Mouse (Mus musculus) kidney, embryonic 15.5 days (tissue): ENCODE data around the gene Slc11a2. TPM values are rescaled to one million over a fixed set of nuclear protein-coding genes. Genes with fewer than 3 reads are reported as not detected.

Experiments used
- ATAC-seq: fragments of 200-750 bp; cut with Nextera tagmentation; replicated peaks from 2 replicates; pipeline ENCODE4 v1.8.0; 2017; ENCODE audit warnings: moderate TSS enrichment; ENCODE audit not compliant: low FRiP score
- H3K27ac ChIP-seq: fragments of 300-500 bp; sonication (generic); 2 replicates; pipeline ENCODE4 v1.5.1; 2015; ENCODE audit warnings: mild to moderate bottlenecking, inconsistent platforms
- H3K27me3 ChIP-seq: fragments of 300-500 bp; sonication (generic); 2 replicates; pipeline ENCODE4 v1.6.1; 2015; ENCODE audit warnings: inconsistent platforms
- H3K36me3 ChIP-seq: fragments of 300-500 bp; sonication (generic); 2 replicates; pipeline ENCODE4 v1.6.1; 2015; ENCODE audit warnings: inconsistent platforms
- H3K4me1 ChIP-seq: fragments of 300-500 bp; sonication (generic); 2 replicates; pipeline ENCODE4 v1.6.1; 2015; ENCODE audit warnings: inconsistent platforms
- H3K4me2 ChIP-seq: fragments of 300-500 bp; sonication (generic); 2 replicates; pipeline ENCODE4 v1.6.1; 2015; ENCODE audit warnings: moderate library complexity, mild to moderate bottlenecking, inconsistent platforms
- H3K4me3 ChIP-seq: fragments of 300-500 bp; sonication (generic); replicated peaks from 2 replicates; pipeline ENCODE4 v1.5.1; 2015; ENCODE audit warnings: mild to moderate bottlenecking, inconsistent platforms
- H3K9ac ChIP-seq: fragments of 300-500 bp; sonication (generic); 2 replicates; pipeline ENCODE4 v1.6.1; 2015; ENCODE audit warnings: mild to moderate bottlenecking, inconsistent platforms
- H3K9me3 ChIP-seq: fragments of 300-500 bp; sonication (generic); replicated peaks from 2 replicates; pipeline ENCODE4 v1.6.1; 2016; ENCODE audit warnings: inconsistent platforms
- WGBS: fragments of 180-500 bp; shearing (Covaris S2); methylation state at CpG from one replicate; pipeline ENCODE4 v1.1.7; 2015; ENCODE audit warnings: mixed read lengths; 5-methylcytosine and 5-hydroxymethylcytosine counted together
- polyA plus RNA-seq: library from polyadenylated mRNA; unstranded; fragments of >200 nt; fragmentation: Nextera tagmentation; extraction: Ambion mirVana; gene quantifications from 2 replicates; pipeline ENCODE4 v1.2.1, GENCODE M21; 2015

Gene Slc11a2
- polyA plus RNA-seq, 1 experiment from 2014 or later, result 28.2 TPM

DNA sequence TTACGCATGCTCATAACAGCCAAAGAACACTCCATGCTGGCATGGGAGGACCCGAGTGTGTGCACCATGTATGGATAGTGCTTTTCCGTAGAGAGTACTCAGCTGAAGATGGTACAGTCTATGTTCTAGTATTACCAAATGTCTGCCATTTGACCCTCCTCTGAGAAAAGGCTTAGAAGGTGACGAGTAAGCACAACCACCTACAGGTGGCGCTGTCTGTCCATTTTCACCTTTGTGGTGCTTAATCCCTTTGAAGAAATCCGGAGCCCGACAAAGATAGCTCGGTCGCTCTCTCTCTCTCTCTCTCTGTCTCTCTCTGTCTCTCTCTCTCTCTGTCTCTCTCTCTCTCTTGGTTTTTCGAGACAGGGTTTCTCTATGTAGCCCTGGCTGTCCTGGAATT lies 33.2 kb upstream of the Slc11a2 start:
- peaks cover 24% of the 10 kb centered on the region for H3K4me1 ChIP-seq
- no peak overlapping the region for H3K4me2 ChIP-seq
- no peaks in the 10 kb centered on the region for H3K9me3 ChIP-seq
- no peak for ATAC-seq
- H3K27ac ChIP-seq, result no peak overlapping the region
- WGBS, result 48% methylated on average over 10 of the region's 10 CpGs
- H3K27me3 ChIP-seq, result no peaks in the 10 kb centered on the region
- no peak overlapping the region for H3K9ac ChIP-seq
- no peaks in the 10 kb centered on the region for H3K36me3 ChIP-seq
- H3K4me3 ChIP-seq, result no peak overlapping the region

DNA sequence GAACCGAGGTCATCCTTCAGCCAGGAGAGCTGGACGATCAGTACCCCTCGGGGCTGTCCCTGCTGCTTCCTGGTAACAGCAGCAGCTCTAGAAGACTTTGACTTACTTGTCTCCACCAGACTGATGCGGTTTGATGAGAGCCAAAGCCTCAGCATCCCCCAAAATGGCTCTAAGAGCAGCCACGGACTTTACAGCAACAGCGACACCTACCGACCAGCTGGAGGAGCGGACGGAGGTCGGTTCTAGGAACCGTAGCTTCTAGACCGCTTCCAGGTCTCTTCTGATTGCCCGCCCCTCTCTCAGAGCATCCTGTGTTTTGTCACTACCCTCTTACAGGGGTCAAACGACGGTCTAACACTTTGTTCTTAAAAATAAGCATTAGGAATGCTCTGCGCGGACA lies 32.5 kb upstream of the Slc11a2 start:
- no peaks in the 10 kb centered on the region for H3K36me3 ChIP-seq
- H3K4me2 ChIP-seq, result 0 out of 2 replicates have a peak overlapping the region, but pooled peaks have one; percentile 21
- 9% methylated on average over 17 of the region's 17 CpGs for WGBS
- no peaks in the 10 kb centered on the region for H3K27me3 ChIP-seq
- peaks cover 21% of the 10 kb centered on the region for H3K4me1 ChIP-seq
- ATAC-seq, result peak; percentile 57; the same call in 1 of the 2 replicates
- H3K4me3 ChIP-seq, result no peak overlapping the region
- no peaks in the 10 kb centered on the region for H3K9me3 ChIP-seq
- 0 out of 2 replicates have a peak overlapping the region, but pooled peaks have one; percentile 4 for H3K9ac ChIP-seq
- no peak overlapping the region for H3K27ac ChIP-seq

DNA sequence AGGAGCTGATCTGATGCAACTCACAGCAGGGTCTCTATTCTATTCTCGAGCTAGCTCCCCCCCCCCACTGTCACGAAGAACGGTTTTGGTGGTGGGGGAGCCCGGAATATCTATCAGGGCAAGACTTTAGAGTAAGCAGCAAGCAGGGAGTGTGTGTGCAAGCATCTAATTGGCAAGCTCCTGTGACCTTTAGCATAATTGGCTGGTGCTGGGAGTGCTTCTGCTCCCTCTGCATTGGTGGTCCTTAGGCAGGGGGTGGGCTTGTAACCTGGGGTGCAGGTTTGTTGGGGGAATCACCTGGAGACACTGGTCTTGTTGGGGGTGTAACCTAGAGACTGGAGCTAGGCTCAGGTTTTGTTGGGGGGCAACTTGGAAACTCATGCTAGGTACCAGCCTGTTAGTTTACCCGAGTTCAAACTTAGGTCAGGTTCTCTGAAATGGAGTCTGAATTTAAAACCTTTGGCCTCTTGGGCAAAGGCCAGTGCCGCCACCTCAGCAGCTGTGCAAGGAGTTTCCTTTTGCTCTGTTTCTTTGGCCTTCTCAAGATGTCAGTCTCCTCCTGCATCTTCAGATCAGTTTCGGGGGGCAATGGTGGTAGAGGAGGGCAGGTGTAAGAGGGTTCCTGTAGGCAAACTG lies 31.6 kb upstream of the Slc11a2 start:
- WGBS, result 68% methylated on average over 7 of the region's 7 CpGs
- H3K9ac ChIP-seq, result no peak overlapping the region
- H3K9me3 ChIP-seq, result no peaks in the 10 kb centered on the region
- H3K27ac ChIP-seq, result no peak overlapping the region
- no peaks in the 10 kb centered on the region for H3K36me3 ChIP-seq
- peaks cover 15% of the 10 kb centered on the region for H3K4me1 ChIP-seq
- H3K4me3 ChIP-seq, result no peak overlapping the region
- H3K4me2 ChIP-seq, result no peak overlapping the region
- no peaks in the 10 kb centered on the region for H3K27me3 ChIP-seq
- ATAC-seq, result no peak

DNA sequence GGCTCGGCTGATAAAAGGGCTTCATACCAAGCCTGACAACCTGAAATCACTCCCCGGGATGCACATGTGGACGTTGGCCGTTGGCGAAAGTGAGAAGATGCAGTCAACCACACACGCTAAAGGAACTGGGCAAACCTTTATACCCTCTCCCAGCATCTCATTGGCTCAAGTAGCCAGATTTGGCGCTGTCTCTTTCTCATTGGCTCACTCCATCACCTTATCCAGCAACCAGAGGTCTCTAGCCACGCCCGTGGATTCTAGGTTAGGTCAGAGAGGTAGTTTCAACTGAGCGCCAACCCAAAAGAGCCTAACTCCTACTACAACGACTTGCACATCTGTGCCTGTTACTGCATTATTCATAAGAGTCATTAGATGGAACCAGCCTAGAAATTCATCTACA lies 27.6 kb upstream of the Slc11a2 start:
- ATAC-seq, result no peak
- no peak overlapping the region for H3K4me3 ChIP-seq
- no peaks in the 10 kb centered on the region for H3K9me3 ChIP-seq
- peaks cover 4% of the 10 kb centered on the region for H3K4me1 ChIP-seq
- no peaks in the 10 kb centered on the region for H3K27me3 ChIP-seq
- no peak overlapping the region for H3K9ac ChIP-seq
- H3K4me2 ChIP-seq, result no peak overlapping the region
- no peak overlapping the region for H3K27ac ChIP-seq
- WGBS, result 83% methylated on average over 11 of the region's 11 CpGs
- no peaks in the 10 kb centered on the region for H3K36me3 ChIP-seq

DNA sequence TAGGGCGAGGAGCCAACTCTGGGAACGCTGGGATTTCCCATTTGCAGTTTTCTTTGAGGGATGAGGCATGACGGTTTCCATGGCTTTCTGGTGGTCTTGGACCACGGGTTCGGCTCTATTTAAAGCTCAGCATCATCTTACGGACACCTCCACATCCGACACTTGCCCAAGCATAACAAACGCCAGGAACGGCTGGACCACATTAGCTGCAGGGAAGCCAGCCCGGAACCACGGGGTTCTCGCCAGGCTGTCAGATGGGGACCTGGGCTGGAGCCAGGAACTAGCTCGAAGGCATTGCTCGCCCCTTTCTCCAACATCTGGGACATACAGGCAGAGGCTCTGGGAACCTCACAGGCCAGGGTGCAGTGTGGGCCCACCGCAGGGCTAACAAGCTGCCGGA lies 26.4 kb upstream of the Slc11a2 start:
- WGBS, result 56% methylated on average over 16 of the region's 16 CpGs

DNA sequence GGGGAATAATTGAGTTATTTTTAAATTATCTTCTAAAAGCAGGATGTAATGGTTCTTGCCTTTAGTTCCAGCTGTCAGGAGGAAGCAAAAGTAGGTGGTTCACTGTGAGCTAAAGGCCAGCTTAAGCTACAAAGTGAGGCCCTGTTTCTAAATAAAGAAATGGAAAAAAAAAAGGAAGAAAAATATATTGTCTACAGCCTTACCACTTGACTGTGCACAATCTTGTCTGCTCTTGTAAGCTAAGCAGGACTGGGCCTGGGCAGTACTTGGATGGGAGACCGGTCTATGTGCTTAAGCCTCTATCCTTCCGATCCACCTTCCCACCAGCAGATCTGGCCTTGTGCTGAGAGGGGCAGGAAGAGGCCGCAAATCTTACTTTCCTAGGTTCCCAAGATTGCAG lies 24.6 kb upstream of the Slc11a2 start:
- Histone ChIP-seq H3K36me3 (no peaks in the 10 kb centered on the region), H3K9me3 (no peaks in the 10 kb centered on the region), H3K9ac (no peak overlapping the region), H3K4me2 (no peak overlapping the region), H3K4me1 (no peaks in the 10 kb centered on the region), H3K27ac (no peak overlapping the region), H3K27me3 (no peaks in the 10 kb centered on the region), H3K4me3 (no peak overlapping the region)
- WGBS, result 60% methylated on average over 3 of the region's 3 CpGs
- no peak for ATAC-seq

More for the DNA sequence above, 26.4 kb upstream of the Slc11a2 start:
- Histone ChIP-seq H3K27ac (no peak overlapping the region), H3K4me3 (no peak overlapping the region), H3K27me3 (no peaks in the 10 kb centered on the region), H3K9ac (no peak overlapping the region), H3K36me3 (no peaks in the 10 kb centered on the region), H3K4me1 (no peaks in the 10 kb centered on the region), H3K4me2 (no peak overlapping the region), H3K9me3 (no peaks in the 10 kb centered on the region)
- no peak for ATAC-seq

DNA sequence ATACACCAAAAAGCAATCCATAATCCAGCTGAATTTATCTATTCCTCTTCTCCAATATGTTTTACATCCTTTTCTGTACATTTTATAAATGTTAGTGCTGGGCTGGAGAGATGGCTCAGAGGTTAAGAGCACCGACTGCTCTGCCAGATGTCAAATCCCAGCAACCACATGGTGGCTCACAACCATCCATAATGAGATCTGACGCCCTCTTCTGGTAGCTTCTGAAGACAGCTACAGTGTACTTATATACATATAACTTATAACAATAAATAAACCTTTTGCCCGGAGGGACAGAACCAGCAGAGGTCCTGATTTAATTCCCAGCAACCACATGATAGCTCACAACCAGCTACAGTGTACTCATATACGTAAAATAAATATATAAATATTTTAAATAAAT lies 23.7 kb upstream of the Slc11a2 start:
- Histone ChIP-seq H3K36me3 (no peaks in the 10 kb centered on the region), H3K4me3 (no peak overlapping the region), H3K9ac (no peak overlapping the region), H3K4me2 (no peak overlapping the region), H3K4me1 (peaks cover 7% of the 10 kb centered on the region), H3K27ac (no peak overlapping the region), H3K27me3 (no peaks in the 10 kb centered on the region), H3K9me3 (no peaks in the 10 kb centered on the region)
- ATAC-seq, result no peak
- 78% methylated on average over 4 of the region's 4 CpGs for WGBS

DNA sequence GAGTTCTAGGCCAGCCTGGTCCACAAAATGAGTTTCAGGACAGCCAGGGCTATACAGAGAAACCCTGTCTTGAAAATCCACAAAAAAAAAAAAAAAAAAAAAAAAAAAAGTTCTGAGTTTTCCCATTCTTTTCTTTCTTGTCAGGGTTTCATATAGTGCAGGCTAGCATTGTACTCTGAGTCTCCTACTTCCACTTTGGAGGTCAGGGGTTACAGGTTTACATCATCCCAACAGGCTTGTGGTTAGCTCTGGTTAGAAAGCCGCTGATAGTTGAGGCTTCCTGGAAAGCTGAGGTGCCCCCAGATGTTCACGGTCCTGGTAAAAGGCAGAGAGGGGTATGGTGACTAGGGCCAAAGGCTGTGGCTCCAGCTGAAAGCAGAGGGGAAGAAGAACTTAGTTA lies 22.0 kb upstream of the Slc11a2 start:
- no peaks in the 10 kb centered on the region for H3K9me3 ChIP-seq
- H3K4me2 ChIP-seq, result no peak overlapping the region
- H3K9ac ChIP-seq, result no peak overlapping the region
- no peak overlapping the region for H3K4me3 ChIP-seq
- H3K27ac ChIP-seq, result no peak overlapping the region
- H3K4me1 ChIP-seq, result peaks cover 11% of the 10 kb centered on the region
- WGBS, result 79% methylated on average over 2 of the region's 2 CpGs
- ATAC-seq, result no peak
- no peaks in the 10 kb centered on the region for H3K27me3 ChIP-seq
- no peaks in the 10 kb centered on the region for H3K36me3 ChIP-seq

DNA sequence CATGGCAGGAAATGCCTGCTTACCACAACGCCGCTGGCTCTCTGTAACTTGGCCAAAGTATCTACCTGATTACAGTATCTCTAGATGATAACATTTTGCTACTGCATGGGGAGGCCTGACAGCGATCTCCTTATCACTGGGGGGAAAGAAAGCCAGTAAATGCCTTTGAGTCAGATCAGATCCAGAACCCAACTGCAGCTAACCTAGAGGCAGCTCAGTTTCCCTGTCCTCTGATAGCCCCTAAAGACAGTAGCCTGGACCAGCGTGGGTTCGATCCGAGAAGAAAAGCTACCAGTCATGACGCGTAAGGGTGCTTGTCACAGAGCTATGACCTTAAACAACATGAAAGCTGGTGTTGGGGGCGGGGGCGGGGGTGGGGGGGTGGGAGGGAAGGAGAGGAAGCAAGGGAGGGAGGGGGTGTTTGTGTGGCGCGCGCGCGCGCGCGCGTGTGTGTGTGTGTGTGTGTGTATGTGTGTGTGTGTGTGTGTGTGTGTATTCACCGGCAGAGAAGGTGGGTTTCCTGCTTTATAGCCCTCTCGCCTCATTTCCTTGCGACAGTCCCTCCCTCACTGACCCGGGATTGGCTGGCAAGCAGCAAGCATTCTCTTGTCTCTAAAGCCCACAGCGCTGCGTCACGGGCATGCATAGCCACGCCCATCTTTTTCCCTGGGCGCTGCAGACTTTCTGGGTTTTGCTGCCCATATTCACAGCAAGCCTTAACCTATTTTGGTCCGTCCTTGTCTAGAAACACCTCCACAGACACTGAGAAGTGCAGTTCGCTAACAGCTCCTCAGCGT lies 18.5 kb upstream of the Slc11a2 start:
- peak overlapping the region; percentile 71 for H3K4me2 ChIP-seq
- peaks cover 11% of the 10 kb centered on the region for H3K4me1 ChIP-seq
- no peaks in the 10 kb centered on the region for H3K9me3 ChIP-seq
- H3K4me3 ChIP-seq, result peak overlapping the region; percentile 47
- no peaks in the 10 kb centered on the region for H3K36me3 ChIP-seq
- peak; percentile 97 for ATAC-seq
- H3K9ac ChIP-seq, result peak overlapping the region; percentile 49
- peak overlapping the region; percentile 93 for H3K27ac ChIP-seq
- no peaks in the 10 kb centered on the region for H3K27me3 ChIP-seq
- WGBS, result 7% methylated on average over 20 of the region's 31 CpGs

DNA sequence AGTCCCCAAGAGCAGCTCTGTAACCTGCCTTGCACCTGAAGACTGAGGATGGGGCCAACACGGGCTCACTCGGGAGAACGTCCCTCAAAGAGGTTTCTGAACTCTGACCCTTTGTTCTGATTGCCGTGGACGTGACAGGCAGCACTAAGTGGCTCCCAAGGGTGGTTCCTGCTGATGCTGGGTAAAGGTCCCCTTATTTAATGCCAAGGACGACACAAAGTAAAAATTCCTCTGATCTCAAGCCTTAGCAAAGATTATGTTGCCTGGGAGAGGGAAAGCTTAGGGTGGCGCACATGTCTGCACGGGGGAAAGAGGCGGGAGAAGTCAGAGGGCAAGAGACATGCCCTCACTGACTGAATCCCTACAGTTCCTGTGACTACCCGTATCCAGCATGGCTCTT lies 11.6 kb upstream of the Slc11a2 start:
- H3K9ac ChIP-seq, result no peak overlapping the region
- no peak overlapping the region for H3K27ac ChIP-seq
- no peaks in the 10 kb centered on the region for H3K9me3 ChIP-seq
- no peak overlapping the region for H3K4me3 ChIP-seq
- H3K4me2 ChIP-seq, result no peak overlapping the region
- no peaks in the 10 kb centered on the region for H3K4me1 ChIP-seq
- ATAC-seq, result no peak
- H3K36me3 ChIP-seq, result no peaks in the 10 kb centered on the region
- 65% methylated on average over 10 of the region's 10 CpGs for WGBS
- no peaks in the 10 kb centered on the region for H3K27me3 ChIP-seq

DNA sequence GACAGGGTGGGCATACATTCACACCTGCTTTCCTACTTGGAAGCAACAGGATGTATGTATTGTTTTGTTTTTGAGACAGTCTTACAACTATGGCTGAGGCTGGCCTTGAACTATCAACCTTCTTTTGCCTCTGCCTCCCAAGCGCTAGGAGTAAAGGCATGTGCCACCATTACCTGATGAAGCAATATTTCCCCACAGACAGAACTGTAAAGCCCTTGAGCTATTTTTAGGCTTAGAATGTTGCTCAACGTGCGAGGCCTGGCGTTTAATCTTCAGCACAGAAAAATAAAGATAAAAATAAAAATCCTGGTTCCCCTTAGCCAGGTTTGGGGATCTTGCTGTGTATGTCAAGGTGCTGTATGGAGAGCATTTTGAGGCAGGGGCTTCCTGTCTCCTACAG lies 11.2 kb upstream of the Slc11a2 start:
- Histone ChIP-seq H3K27ac (no peak overlapping the region), H3K4me1 (no peaks in the 10 kb centered on the region), H3K27me3 (no peaks in the 10 kb centered on the region), H3K36me3 (no peaks in the 10 kb centered on the region), H3K9ac (no peak overlapping the region), H3K4me3 (no peak overlapping the region), H3K4me2 (no peak overlapping the region), H3K9me3 (no peaks in the 10 kb centered on the region)
- 78% methylated on average over 4 of the region's 4 CpGs for WGBS
- ATAC-seq, result no peak

DNA sequence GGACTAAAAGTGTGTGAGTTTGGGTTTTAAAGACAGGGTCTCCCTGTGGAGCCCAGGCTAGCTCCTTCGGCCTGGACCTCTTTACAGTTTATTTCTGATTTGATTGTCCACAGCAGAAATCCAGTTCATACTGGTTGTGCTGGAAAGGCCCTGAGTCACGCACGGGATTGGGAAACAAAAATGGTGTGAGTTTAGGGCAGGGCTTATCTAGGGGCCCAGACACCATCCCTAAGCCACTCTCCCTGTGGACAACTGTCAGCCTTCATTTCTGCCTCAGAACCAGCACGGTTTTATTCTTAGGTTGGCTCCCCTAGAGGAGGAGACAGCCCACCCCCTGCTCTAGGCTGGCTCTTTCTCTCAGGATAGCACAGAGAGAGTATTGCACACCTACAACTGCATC lies 8.4 kb upstream of the Slc11a2 start:
- Histone ChIP-seq H3K4me3 (no peak overlapping the region), H3K9me3 (no peaks in the 10 kb centered on the region), H3K36me3 (no peaks in the 10 kb centered on the region), H3K4me1 (peaks cover 13% of the 10 kb centered on the region; the same call in 1 of the 2 replicates), H3K4me2 (no peak overlapping the region), H3K27ac (no peak overlapping the region), H3K27me3 (no peaks in the 10 kb centered on the region), H3K9ac (no peak overlapping the region)
- 69% methylated on average over 4 of the region's 4 CpGs for WGBS
- no peak for ATAC-seq
